Mouse (Mus musculus): ENCODE measurements at regions not wholly inside any gene's neighbourhood (a gene's known extent, or its start where the extent isn't known, plus 50 kb on each side); places are given as distances from the start of the nearest gene placed in this dataset.

DNA sequence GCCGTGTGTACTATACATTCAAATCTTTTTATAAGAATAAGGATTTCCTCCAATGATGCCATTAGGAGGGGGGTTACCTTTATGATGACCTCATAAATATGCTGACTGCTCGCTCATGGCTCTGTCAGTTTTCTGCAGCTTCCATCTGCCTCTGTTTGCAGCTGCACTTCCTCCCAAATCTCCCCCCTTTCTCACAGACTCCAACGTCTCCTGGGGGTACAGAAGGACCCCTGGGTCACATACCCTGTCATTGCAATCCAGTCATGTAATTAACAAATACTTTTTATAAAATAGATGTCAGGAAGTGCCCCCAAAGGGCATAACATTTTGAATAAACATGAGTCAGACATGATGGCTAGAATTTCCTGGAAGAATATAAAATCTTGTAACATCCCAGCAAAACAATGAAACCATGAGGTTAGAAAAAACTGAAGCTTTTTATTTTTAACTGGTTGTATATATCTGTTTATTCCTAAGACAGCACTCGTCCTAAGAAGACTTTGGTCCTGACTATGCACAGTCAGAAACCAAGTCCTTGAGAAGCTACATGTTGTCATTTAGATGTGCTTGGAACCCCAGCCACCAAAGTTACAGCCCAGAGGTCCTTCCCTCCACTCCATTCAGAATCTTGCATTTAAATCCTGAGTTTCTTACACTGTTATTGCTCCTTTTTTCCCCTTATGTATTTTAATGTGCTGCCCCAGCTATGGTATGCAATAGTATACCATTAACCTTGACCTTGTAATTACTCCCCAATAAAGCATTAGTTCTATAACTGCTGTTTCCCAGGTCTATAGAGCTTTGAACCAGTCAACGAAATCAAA is 386.0 kb upstream of the Pik3r1 start:
- TF ChIP-seq CTCF (conservative IDR thresholded peaks at IDR 0.05) = no peak
- no peak for DNase-seq (ENCODE audit: low spot score in 2 of 2)
- Histone ChIP-seq H3K4me3 (no peak overlapping the region), H3K27ac (no peak overlapping the region)

DNA sequence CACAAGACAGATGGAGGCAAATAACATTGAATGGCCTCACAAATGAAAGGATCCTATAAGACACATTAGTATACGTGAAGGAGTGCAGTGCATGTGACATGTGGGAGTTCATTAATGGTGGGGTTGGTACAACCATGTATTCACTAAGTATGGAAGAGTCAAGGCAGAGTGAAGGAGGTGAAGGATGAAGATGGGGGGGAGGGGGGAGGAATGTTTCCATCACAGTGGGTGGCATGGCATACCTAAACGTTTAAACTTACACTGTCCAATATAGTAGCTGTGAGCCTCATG is 386.5 kb upstream of the Pik3r1 start:
- Histone ChIP-seq H3K4me3 (no peak overlapping the region), H3K27ac (no peak overlapping the region)
- DNase-seq (ENCODE audit: low spot score in 2 of 2) = no peak
- no peak for TF ChIP-seq CTCF (conservative IDR thresholded peaks at IDR 0.05)

DNA sequence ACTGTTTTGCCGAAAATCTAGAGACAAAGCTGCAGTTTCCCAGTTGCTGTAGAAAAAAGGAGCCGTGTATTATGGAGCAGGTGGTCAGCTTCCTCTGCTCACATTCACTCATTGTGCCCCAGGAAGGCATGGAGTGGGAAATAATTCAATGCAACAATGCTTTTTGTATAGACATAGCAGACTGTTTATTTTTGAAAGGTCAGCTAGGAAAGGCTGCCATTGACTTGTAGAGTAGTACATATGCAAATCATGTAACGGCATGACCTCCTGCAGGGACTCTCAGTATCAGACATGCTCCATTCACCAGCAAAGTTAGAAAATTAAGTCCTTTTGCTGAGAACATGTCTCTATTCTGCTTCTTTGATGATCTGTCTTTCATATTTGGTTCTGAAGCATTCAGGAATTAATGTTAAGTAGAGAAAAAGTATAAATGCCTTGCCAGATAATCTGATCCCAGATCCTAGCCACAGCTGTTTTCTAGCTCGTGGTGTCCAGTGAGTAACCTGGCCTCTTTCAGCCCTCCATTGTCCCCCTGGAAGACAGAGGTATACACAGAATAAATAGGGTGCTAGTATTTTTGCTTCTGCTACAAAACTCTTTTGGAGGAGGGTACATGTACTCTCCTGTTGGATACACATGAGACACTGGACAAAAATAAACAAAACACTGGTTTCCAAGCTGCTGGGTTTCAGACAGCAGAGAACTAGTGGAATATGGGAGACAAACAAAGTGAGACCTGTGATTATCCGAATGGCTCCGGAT is 389.5 kb upstream of the Pik3r1 start:
- Histone ChIP-seq H3K4me3 (no peak overlapping the region), H3K27ac (no peak overlapping the region)
- no peak for TF ChIP-seq CTCF (conservative IDR thresholded peaks at IDR 0.05)
- DNase-seq (ENCODE audit: low spot score in 2 of 2) = no peak

DNA sequence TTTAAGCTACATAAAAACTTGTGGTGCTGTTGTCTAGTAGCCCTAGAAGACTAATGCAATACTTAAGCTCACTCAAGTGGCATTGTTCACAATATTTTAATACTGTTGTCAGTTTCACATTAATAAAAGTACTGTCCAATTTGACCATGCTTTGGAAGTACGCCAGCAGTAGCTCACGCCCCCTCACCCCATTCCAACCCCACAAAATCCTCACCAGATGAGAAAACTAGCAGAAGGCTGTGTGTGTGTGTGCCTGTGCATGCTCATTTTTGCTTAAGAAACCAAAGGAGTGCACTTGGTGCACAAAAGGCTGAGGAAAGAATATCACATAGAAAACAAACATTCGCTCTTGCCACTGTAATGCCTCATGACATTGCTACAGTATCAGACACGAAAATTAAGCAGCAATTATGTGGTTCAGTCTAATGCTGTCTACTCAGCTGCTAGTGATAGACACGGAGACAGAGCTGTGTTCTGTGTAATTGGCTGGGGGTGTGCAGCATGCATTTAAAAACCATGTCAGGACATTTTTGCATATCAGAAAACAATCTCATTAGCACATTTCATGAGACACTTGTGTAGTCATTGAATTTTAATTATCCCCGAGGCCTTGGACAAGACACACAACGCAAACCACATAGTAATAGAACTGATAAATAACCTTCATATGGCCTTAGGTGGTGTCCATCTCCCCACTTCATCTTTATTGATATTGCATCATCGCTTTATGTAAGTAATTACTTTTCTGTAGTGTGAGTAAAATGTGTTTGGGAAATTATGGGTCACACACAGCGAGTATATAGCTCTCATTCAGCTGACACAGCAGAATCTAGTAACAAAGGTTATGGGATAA is 405.6 kb upstream of the Pik3r1 start:
- TF ChIP-seq CTCF (conservative IDR thresholded peaks at IDR 0.05) = no peak
- H3K4me3 ChIP-seq = no peak overlapping the region
- DNase-seq (ENCODE audit: low spot score in 2 of 2) = no peak
- no peak overlapping the region for H3K27ac ChIP-seq

DNA sequence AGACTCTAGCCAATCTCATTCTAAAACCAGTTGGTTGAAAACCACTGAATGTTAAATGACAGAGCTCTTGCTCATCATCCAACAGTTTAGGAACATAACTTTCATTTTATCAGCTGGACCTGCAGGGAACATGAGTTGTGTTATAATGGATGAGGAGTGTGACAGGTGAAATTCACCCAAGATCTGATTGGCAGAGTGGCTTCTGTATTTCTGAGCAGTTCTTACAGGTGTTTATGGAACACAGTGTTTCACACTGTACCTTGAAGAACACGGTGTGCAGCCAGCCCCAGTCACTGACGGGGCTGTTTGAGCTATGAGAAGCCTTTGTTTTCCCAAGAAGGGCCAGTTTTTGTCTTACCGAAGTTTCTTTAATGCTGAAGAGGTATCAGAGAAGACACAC is 406.4 kb upstream of the Pik3r1 start:
- Histone ChIP-seq H3K4me3 (no peak overlapping the region), H3K27ac (no peak overlapping the region)
- no peak for TF ChIP-seq CTCF (conservative IDR thresholded peaks at IDR 0.05)
- DNase-seq (ENCODE audit: low spot score in 2 of 2) = no peak

DNA sequence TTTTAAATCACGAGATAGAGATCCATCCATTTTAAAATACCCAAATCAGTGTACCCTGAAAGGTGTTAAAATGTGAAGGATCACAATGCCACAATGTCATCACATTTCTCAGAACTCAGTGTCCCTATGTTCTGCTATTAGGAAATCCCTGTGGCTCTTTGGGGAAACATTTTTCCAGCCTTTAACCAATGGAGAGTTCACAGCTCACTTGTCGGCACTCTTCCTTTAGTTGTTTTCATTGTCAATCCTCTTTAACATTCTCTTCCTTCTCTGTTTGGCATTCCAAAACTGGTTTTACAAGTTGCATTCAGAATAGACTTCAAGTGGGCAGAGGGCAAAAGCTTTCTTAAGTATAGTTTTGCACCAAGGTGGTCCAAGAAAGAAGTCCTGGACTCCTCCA is 406.9 kb upstream of the Pik3r1 start:
- no peak for DNase-seq (ENCODE audit: low spot score in 2 of 2)
- Histone ChIP-seq H3K4me3 (no peak overlapping the region), H3K27ac (no peak overlapping the region)
- no peak for TF ChIP-seq CTCF (conservative IDR thresholded peaks at IDR 0.05)

DNA sequence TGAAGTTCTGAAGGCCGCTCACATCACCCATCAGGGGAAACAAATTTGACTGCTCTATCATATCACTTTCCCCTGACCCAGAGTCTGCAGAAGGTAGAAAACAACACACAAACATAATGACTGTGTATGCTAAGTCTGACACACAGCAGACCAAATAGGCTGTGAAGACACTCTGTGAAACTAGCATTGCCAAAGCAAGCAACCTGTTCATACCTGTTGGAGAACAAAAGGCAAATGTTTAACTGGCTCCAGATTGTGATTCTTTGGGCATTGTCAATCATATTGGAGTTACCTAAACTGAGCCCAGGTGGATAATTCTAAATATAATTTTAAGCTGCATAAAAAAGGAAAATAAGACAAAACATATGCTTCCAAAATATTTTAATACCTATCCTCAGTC is 407.4 kb upstream of the Pik3r1 start:
- Histone ChIP-seq H3K27ac (no peak overlapping the region), H3K4me3 (no peak overlapping the region)
- no peak for TF ChIP-seq CTCF (conservative IDR thresholded peaks at IDR 0.05)
- DNase-seq (ENCODE audit: low spot score in 2 of 2) = no peak

DNA sequence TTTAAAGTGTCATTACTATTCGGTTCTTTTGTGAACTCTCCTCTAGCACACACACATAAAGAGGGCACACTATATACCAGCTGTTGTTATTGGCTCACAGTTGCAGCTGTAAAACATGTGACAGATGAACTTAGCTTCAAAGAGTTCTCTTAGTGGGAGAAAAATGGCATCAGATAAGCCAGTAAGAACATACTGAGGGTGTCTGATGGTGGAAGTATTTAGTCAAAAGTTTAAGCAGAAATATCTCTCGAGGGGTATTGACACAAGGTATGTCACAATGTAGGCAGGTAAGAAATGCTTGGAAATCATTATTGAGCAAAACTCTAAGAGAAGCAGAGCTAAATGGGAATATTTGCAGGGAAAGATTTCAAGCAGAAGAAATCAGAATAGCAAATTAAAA is 408.4 kb upstream of the Pik3r1 start:
- TF ChIP-seq CTCF (conservative IDR thresholded peaks at IDR 0.05) = no peak

DNA sequence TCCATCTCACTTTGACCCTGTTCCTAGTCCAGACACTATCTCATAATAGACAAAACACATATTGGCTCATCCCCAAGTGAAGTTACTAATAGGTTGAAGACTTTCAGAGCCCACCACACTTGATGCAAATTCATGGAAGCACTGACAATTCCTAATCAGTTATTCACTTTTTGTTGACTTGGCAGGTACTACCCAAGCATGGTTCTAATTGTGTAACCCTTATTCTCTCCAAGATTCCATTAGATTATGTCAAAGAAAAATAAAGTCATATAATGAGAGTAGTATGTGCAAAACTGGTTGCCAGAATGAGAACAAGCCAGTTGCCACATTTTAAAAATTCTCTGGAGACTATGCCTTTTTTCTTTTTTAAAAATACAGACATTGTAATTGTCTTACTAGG is 426.7 kb upstream of the Pik3r1 start:
- no peak for DNase-seq (ENCODE audit: low spot score in 2 of 2)
- H3K27ac ChIP-seq = no peak overlapping the region
- no peak for TF ChIP-seq CTCF (conservative IDR thresholded peaks at IDR 0.05)
- no peak overlapping the region for H3K4me3 ChIP-seq

More for the DNA sequence above, 408.4 kb upstream of the Pik3r1 start:
- Histone ChIP-seq H3K27ac (no peak overlapping the region), H3K4me3 (no peak overlapping the region)
- DNase-seq (ENCODE audit: low spot score in 2 of 2) = no peak

DNA sequence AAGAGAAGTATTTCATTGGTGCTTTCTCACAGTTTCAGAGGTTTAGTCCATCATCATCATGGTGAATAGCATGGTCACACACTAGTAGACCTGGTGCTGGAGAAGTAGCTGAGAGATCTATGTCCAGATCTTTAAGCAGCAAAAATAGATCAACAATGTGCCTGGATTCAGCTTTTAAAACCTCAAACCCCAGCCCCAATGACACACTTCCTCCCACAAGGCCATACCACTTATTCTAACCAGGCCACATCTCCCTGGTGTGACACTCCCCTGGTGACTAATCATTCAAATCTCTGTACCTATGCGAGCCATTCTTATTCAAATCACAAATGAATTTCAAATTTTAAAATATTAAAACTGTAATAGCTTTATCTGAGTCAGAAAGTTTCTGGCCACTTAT is 434.3 kb upstream of the Pik3r1 start:
- no peak overlapping the region for H3K4me3 ChIP-seq
- no peak for TF ChIP-seq CTCF (conservative IDR thresholded peaks at IDR 0.05)
- DNase-seq (ENCODE audit: low spot score in 2 of 2) = no peak
- H3K27ac ChIP-seq = no peak overlapping the region

DNA sequence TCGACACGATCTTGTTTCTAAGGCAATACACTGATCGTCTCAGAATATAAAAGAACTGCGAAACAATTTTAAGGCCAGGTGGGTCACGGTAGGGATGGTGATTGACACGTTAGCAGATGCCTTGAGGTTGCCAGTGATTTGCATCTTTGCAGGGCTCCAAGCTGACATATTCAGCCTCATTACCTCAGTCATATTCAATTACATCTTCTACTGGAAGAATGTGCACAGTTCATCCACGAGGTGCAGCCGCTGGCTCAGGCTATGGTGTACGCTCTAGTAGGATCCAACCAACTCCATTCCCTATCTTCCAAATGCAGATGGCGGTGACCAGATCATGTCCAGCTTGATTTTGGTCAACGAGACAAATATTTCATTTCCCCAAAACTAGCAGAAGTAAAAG is 450.5 kb upstream of the Pik3r1 start:
- no peak for DNase-seq (ENCODE audit: low spot score in 2 of 2)
- no peak for TF ChIP-seq CTCF (conservative IDR thresholded peaks at IDR 0.05)

DNA sequence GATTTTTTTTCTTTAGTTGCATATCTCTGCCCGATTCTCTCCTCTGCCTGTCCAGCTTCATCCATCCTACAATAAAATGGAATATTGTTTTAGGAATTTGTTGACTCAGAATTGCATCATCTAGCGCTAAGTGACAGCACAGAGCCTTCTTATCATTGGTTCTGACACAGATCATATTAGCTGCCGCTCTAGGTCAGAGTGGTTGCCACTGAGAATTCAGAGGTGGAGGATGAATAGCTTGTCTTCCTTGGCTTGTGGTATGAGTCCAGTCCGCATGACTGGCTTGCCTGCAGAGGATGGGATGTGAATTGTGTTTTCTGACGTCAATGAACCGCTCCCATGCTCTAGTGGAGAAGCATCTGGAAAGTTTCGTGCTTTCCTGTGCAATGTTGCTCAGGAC is 462.3 kb upstream of the Cd180 start:
- Histone ChIP-seq H3K4me3 (no peak overlapping the region), H3K27ac (no peak overlapping the region)
- no peak for DNase-seq (ENCODE audit: low spot score in 2 of 2)
- no peak for TF ChIP-seq CTCF (conservative IDR thresholded peaks at IDR 0.05)

More for the DNA sequence above, 450.5 kb upstream of the Pik3r1 start:
- H3K27ac ChIP-seq = no peak overlapping the region
- H3K4me3 ChIP-seq = no peak overlapping the region

DNA sequence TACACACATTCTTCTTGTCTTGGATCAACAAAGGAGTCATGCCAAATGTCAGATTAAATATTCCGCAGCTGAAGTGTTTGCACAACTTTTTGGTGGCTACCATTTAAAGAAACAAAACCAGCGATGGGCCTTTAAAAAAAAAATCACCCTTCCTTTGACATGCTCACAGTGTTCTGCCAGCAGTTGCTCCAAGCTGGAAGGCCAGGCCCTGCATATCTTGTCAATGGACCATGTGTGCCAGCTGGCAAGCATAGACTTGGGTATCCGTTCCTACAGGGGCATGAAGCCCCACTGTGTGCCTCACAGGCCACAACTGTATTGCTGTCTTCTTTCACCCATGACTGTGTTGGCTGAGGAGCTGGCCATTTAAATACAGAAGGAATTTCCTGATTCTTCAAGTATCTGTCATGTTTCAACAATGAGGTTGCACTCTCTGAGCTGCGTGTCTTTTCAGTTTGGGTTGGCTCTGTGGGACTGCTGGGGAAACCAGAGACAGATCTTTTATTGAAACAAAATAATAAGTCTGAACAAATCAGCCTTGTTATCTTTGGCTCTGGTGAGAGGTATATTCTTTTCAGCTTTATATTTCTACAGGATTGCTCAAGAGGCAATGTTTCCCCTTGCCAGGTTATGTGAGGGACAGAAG is 460.9 kb upstream of the Cd180 start:
- DNase-seq (ENCODE audit: low spot score in 2 of 2) = no peak
- no peak for TF ChIP-seq CTCF (conservative IDR thresholded peaks at IDR 0.05)
- H3K27ac ChIP-seq = no peak overlapping the region
- no peak overlapping the region for H3K4me3 ChIP-seq
